Mouse (Mus musculus) gastrocnemius, postnatal 25 days (tissue): ENCODE results near the gene Anapc2. TPM values are rescaled to one million over a fixed set of nuclear protein-coding genes. Genes with fewer than 3 reads are reported as not detected.
A peak's percentile ranks its signal among the peaks of the same experiment; 100 is the strongest.

Experiments used
- DNase-seq: peaks from one replicate; pipeline ENCODE4 v3.0.0; 2022
- total RNA-seq, 2 experiments: library from RNA; stranded (reverse); gene quantifications; 1 replicate in 1 of 2; 2 replicates in 1 of 2; pipeline ENCODE4 v1.2.3; 2021

The Anapc2 gene
- total RNA-seq, 2 experiments from 2014 or later = 27.0 to 27.3 TPM

DNA sequence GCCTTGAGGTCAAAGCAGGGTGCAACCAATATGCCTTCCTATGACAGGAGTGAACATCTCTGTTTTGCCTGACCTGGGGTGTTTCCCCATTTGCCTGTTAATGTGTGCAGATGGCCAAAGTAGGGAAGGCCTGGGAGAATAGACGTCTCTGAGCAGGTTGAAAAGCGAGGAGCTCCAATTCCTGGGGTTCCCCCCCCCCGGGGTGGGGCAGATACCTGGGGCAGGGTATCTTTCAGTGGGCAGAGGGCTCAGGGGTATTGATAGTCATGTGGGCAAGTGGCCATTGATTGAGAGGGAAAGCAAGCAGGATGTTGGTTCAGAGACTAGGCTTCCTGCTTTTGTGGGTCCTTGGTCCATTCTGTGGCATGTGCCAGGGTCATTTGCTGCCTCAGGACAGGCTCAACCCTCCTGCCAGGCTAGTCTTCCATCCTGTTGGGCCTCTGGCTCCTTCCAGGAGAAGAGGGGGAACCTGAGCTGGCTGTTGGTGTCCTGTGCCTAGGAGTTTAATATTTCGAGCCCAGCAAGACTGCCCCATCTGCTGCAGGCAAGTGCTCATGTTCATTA is 4.5 kb upstream of the Anapc2 start:
- DNase-seq = no peak

DNA sequence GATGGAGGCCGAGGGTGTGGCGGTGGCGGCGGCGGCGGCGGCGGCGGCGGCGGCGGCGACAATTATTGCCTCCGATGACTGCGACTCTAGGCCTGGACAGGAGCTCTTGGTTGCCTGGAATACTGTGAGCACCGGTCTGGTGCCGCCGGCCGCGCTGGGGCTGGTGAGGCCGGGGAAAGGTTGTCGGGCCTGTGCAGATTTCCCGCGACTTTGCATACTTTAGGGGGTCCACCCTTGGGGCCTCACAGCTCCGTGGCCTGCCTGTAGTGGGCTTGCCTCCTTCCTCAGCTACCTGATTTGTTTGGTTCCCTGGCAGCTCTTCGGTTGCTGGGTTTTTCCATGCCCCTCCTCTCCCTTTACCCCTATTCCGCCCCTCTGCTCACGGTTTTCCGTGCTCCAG is 237 bp downstream of the Anapc2 start:
- DNase-seq = no peak

DNA sequence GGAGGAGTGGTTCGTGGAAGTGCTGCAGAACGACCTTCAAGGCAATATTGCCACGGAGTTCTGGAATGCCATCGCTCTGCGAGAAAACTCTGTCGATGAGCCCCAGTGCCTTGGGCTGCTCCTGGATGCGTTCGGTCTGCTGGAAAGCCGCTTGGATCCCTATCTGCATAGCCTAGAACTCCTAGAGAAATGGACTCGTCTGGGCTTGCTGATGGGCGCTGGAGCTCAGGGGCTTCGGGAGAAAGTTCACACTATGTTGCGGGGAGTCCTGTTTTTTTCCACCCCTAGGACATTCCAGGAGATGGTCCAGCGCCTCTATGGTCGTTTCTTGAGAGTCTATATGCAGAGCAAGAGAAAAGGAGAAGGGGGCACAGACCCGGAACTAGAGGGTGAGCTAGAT is 732 bp downstream of the Anapc2 start:
- DNase-seq = no peak

DNA sequence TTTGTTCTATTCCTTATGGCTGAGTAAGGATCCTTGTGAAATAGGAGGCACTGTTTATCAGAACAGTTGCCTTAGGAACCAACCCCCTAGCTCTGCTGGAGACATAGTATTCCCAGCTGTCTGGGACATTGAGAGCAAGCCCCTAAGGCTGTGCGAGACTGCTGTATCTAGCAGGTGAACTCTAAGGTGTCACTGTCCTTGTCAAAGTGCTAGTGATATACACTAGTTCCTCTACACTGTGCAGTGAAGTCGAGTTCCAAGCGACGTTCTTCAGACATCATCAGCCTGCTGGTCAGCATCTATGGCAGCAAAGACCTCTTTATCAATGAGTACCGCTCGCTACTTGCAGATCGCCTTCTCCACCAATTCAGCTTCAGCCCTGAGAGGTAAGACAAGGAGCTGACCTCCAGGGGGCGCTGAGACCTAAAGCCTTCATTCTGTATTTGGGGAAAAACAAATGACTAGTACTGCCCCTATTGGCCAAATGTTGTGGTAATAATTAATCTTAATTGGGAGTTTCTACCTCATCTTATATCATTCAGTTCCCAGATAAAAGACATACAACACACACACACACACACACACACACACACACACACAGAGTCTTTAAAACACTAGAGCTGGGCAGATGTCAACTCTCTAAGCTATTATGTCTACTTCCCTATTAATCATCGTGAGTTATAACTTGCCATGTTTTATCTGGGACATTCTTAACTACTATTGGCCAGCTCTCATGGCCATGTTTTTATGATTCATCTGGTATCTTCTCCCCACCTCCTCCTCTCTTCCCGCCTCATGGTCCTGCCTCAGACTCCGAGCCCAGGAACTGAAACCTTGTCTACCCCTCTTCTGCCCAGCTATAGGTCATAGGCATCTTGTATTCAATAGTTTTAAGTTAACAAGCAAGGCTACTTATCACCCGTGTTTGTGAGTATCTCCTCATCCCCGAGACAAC is 6.9 kb downstream of the Anapc2 start:
- DNase-seq = peak; percentile 38

DNA sequence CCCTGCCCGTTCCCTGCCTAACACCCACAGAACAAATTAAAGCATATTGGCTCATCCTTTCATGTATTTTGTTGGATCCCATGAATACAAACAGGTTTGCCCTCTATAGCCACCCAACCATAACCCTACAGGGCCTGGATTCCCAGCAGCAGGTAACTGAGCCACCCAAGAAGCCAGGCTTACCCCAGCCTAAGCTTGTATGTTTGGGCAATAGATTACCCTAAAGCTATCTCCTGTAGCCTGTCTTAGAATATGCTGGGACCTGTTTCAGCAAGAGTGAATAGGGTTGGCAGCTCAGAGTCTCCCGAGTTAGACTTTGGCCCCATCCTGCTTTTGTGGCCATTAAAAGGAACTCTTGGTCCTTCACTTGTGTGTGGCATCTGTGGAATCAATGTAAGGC is 13.3 kb downstream of the Anapc2 start:
- no peak for DNase-seq

DNA sequence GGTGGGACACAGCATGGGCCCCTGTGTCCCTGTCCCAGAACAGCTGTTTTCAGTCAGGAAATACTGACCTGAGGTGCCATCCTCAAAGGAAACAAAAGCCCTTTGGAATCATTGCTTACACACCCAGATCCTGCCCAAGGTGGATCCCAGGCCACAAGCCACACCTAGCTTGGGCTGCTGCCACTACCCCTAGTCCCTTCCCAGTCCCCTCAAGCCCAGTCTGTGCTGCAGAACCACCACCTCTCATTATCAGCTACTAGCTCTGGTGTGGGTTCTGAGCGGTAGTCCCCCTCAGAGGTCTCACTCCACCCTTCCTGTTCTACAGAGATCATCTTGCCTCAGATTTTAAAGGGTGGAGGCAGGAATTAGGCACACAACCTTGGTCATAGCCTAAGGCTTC is 14.0 kb downstream of the Anapc2 start:
- DNase-seq = no peak

DNA sequence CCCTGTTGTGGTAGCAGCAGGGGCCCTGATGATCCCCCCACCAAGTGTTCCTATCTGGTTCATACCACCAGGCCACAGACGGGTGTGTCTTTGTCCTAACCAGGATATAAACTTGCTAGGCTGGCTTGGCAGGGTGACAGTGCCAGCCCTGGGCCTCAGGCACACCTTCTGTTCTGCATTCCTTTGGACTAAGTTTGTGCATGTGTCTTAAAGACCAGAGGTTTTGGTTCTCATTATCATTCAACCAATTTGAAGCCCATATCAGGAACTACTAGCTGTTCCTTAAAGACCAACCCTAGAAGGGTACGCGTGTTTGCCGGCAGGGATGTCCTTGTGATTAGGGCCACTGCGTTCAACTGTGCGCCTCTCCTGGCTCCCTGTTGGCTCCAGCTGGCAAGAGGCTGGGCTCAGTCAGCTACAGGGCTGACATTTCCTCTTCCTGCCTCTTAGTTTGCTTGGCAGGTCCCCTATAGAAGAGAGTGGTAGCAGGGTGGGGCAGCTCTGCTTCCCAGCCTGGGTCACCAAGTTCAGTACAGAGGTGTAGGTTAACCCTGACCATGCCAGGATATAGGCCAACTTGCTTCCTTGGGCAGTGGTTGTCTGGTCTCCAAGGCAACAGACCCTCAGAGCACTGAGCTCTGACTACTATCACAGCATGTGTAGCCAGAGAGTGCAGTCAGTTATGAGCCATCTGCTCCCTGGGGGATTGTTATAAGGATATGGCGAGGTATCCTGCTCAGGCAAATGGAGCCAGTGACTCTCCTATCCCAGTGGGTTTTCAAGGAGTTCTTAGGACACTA is 14.8 kb downstream of the Anapc2 start:
- DNase-seq = no peak

DNA sequence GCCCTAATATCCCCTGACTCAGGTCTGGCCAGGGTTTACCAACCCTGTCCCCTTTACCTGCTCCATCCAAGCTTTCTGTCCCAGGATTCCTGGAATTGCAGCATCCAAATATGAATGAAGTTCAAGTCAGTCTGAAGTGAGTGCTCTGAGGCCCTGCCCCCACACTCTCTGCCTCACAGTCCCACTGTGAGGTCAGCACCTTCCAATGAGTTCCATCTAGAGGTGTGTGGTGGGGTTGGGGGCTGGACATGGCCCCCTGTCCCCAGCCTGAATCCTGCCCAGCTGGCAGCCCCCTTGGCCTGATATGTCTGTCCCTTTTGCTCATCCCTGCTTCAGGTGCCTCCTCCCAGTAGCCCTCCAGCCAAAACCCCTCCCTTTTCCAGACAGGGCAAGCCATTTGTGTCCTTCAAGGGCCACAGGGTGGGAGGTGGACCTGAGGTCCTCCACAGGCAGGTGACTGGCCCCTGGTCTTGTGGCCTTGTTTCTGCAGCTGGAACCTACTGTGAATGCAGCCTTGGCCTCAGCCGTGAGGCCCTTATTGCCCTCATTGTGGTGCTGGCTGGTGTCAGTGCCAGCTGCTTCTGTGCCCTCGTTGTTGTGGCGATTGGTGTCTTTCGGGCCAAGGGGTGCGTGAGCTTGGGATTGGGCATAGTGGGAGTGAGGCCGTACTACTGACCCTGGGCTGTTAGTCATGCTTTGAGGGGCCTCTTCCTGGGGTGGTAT is 15.8 kb downstream of the Anapc2 start, which contains the start of gene Tmem210:
Gene Tmem210 (plus strand): TSS at position 219 of the 723 bp plus-strand sequence.
- no peak for DNase-seq

DNA sequence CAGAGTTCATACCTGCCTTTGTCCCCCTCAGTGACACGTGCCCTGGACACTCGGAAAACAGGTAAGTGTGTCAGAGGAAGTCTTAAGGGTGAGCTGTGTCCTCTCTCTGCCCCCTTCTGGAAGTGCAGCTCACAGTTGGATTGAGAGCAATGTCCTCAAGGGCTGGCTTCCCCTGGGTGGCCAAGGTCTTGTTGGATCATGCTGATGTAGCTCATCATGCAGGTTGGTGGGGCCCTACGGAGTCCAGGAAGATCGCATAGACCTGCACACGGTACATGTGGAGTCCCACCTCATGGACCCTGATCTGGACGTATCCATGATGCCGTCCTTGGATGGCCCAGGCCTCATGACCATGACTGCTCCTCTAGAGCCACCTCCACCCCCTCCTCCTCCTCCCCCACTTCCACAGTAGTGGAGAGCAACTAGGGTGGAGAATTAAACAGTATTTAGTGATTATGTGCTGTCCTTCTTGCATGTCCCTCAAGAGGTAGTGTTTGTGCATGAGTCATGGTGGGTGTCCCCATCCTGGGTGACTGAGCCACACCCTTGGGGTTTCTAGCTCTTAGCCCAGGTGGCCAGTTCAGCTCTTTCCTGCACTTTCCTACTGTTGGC is 16.6 kb downstream of the Anapc2 start:
- no peak for DNase-seq

DNA sequence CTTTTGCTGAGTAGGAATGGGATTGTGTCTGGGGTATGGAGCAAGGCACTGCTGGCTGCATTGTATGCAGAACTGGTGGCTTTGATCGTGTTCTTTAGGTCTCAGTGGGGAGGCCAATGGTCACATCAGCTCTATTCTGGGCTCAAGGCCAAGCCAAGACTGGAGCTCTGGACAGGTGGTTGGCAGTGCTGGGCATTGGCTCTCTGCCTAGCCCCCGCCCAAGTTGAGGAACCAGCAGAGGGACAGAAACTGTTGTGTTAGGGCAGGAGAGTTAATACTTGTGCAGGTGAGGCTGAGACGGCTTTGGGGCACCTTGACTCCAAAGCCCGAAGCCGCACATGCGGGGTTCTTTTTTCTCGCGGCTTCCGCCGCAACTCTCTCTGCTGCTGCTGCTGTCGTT is 17.4 kb downstream of the Anapc2 start, which contains the start of gene Lrrc26:
Gene Lrrc26 (plus strand): TSS at position 265 of the 400 bp plus-strand sequence.
- DNase-seq = no peak

DNA sequence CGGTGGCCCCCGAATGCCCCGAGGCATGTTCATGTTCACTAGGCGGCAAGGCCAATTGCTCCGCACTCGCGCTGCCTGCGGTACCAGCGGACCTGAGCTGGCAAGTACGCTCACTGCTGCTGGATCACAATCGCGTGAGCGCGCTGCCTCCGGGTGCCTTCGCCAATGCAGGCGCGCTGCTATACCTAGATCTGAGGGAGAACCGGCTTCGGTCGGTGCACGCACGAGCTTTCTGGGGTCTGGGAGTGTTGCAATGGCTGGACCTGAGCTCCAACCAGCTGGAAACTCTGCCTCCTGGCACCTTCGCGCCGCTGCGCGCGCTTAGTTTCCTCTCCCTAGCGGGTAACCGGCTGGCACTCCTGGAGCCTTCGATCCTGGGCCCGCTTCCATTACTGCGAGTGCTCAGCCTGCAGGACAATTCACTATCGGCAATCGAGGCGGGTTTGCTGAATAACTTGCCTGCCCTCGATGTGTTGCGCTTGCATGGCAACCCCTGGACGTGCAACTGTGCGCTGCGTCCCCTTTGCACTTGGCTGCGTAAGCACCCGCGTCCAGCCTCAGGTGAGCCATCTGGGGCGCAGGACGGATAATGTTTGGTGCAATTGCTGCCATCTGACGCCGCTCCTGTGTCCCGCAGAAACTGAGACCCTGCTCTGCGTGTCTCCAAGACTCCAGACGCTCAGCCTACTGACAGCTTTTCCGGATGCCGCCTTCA is 18.0 kb downstream of the Anapc2 start:
- DNase-seq = no peak

DNA sequence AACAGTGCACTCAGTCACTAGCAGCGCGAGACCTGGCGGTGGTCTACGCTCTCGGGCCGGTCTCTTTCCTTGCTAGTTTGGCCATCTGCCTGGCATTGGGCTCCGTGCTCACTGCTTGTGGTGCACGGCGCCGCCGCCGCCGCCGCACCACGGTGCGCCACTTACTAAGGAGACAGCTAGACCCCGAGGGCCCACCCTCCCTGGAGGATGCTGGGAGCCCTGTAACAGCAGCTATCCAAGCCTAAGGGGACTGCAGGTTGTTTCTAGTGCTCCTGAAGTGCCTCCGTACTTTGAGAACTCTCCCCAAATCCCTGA is 18.5 kb downstream of the Anapc2 start:
- DNase-seq = no peak

DNA sequence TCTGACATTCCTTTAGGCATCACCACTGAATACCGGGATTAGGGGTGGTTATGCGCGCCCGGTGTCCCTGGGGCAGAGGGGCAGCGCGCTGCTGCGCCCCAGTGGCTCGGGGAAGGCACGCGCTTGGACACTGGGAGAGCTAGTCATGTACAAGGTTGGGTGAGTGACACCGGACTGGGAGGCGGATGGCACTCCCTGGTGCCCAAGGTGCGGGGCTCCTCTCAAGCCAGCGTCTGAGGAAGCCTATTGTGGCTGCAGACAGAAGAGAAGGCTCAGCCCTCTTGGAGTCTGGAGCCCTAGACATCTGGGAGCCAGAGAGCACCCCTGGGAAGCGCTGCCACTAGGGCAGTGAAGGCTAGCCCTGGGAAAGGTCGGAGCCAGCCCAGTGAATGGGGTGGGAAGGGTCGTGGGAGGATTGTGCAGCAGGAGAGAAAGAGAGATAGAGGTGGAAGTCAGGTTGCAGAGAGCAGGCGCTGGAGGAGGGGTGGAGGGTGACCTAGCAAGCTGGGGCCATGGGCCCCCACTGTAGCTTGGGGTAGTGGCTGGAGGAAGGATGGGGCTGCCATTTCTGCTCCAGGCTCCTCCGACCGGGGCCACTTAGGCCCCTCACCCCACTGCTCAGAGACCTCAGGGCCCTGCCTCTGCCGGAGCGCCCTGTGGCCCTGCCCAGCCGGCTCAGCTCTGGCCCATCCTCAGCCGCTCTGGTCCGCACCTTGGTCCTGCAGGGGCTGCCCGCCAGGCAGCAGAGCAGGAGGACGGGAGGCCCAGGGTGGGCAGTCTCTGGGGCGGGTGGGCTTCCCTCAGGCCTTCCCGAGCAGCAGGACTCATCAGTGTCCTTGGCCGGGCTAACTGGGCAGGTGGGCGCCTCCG is 19.1 kb downstream of the Anapc2 start:
- DNase-seq = no peak

DNA sequence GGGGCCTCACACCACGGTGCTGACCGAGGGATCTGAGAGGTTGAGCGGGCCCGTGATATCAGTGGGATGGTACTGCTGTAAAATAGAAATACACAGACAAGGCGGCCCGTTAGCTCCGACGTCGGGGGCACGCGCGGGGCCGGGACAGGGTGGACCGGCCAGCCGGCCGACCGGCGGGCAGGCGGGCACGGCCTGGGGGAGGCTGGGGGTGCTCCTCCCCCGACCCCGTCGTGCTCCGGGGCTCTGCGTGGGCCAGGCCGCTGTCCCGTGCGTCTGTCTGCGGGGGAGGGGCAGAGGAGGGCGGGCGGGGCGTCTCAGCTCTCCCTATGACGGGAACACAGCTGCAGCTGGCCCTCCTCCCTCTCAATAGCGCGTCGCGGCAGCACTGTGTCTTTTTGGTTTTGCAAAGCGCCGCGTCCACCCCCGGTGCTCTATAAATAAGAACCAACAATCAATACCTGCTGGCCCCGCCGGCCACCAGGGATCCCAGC is 19.8 kb downstream of the Anapc2 start:
- DNase-seq = peak; percentile 35

DNA sequence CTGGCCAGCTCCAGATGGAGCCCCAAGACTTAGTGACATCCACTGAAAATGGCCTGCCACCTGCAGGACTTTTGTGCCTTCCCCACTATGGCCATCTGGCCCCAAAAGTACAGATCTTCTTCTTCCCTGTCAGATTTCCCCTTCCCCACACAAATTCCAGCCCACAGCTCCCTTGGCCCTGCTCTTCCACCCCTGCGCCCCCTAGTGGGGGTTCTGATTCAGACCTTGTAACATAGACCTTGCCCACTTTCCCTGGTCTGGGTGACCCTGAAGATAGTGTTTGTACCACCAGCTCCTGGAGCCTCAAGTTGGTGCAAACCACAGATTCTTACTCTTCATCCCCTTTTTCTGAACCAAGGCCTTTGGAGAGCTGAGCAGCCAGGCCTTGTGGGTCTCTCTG is 20.6 kb downstream of the Anapc2 start:
- peak; percentile 41 for DNase-seq

DNA sequence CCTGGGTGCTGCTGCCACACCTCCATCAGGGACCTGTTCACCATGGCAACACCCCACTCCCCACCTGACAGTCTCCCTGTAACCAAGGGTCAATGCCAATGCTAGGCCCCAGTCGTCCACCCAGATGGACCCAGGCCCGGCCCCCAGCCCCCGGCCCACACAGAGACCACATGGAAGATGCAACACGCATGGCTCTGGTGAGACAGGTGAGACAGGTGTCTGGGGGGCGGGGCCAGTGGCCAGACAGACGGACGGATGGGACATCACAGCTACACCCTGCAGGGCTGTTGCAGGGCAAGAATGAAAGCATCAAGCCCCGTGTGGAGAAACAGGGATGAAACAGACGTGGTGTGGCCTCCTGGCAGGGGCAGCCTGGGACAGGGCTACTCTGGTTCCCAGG is 21.4 kb downstream of the Anapc2 start:
- no peak for DNase-seq

DNA sequence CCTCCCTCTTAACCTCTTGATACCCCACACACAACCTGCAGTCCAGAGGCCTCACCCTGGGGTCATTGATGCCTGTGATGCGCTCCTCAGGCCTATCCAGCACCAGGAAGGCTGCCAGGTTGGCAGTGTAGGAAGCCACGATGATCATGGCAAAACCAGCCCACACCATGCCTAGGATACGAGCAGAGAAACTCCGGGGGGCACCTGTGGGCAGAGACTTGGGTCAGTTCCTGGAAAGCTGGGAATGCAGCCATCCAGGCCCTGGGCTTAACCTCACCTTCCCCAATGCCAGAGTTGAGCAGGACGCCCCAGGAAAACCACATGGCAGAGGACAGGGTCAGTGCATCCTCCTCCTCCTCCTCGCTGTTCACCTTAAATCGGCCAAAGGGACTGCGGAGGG is 24.8 kb downstream of the Anapc2 start:
- DNase-seq = no peak

DNA sequence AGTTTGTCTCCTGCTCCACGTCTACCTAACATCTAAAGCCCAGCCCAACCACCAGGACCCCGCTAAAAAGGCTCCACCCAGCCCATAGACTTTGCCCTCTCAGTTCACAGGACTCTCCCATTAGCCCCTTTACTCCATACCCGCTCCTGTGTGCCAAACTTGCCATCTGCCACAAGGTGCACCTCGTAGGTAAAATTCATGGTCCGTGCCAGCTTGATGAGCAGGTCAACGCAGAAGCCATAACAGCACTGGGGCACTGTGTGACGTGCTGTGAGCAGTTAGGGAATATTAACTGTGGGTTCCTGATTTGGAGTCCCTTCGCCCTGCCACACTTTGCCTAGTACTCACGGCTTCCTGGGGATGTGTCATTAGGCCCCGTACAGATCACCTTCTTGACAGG is 25.8 kb downstream of the Anapc2 start:
- no peak for DNase-seq

DNA sequence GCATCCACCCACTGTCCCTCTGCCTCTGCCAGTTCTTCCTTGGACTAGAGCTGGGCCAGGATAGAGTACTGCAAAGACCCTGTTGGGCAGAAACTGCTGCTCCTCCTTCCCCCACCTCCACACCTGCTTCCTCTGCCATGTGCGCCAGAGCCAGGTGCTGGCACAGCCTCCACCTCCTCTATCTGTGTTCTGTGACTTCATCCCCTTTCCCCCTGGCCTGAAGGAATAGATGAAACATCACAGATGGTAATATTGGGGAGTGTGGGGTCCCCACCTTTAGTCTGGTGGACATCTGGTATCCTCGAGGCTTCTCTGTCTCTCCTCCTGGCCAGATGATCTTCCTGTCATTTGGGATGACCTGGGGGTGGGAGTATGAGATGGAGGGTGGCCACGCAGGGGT is 31.2 kb downstream of the Anapc2 start:
- DNase-seq = no peak
